Mouse (Mus musculus) brain, embryonic 14.5 days (tissue): ENCODE data around the gene Dock7.

Experiments used
- CTCF ChIP-seq: fragments of 200-500 bp; IDR thresholded peaks from 2 replicates; pipeline ENCODE4 v1.5.1; 2012; ENCODE audit warnings: inconsistent platforms, mild to moderate bottlenecking, moderate library complexity, borderline replicate concordance; ENCODE audit not compliant: insufficient read depth, insufficient read length; ENCODE audit errors: extremely low read depth
- POLR2A ChIP-seq: fragments of 200-500 bp; IDR thresholded peaks from 2 replicates; pipeline ENCODE4 v1.6.1; 2012; ENCODE audit warnings: mild to moderate bottlenecking, inconsistent platforms, borderline replicate concordance; ENCODE audit not compliant: poor library complexity, insufficient read depth, insufficient read length, severe bottlenecking; ENCODE audit errors: extremely low read depth

DNA sequence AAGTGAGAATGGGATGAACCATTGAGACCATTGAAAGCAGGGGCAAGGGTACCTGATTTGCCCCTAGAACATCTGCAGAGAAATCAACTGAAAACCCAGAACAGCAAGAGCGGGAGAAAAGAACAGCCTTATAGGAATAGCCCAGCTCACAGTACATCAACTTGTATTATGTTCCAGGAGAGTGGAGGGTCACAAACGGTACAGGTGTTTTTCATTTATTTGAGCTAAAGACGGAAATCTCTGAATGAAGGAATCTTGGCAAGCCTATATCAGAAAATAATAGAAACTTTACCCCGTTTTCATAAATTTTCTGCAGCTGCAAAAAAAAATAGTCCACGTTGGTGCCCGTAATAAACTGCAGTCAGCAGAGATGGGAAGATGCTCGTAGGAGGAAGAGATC lies 22.6 kb upstream of the Dock7 start:
- TF ChIP-seq CTCF (no peak), POLR2A (no peak)
